Mouse (Mus musculus): ENCODE data around the gene Tcl1b5. TPM values are rescaled to one million over a fixed set of nuclear protein-coding genes. Genes with fewer than 3 reads are reported as not detected.

The Tcl1b5 gene
- polyA plus RNA-seq, 1 experiment from 2014 or later = not detected

DNA sequence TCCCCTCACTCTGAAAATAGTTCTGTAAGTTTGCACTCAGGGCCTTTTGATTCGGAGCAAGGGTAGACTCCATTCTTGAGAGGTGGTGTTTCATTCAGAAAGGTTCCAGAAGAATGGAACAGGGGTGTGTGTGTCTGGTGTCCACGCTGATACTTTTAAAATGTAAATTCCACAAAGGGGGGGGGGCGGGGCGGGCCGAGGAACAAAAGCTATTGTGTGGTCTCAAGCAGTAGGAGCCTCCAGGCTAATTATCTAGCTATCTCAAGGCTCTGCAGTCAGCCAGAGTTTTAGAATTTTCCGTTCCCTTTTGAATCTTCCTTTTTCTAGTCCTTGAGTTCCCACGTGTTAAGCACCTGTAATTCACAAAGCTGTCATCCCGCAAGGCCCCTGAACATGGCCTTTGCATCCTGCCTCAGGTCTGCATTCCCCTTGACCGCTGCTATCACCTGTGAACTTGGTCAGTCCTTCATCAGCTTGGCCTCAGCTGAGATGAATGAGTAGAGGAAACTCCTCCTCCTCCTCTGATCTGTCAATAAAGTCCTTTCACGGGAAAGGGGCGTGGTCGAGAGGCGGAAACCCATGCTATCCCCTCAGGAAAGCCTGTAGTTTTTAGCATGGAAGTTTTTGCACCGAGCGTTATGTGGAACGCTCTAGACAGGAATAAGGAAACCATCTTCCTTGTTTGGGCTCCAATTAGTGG, 48.6 kb downstream of the Tcl1b5 start:
- no peaks in the 10 kb centered on the region; the same call in 1 of the 2 replicates for H3K9me3 ChIP-seq (replicated peaks; ENCODE audit: control insufficient read depth, low read length, poor library complexity, severe bottlenecking)
- WGBS = 40% methylated on average over 16 of the region's 16 CpGs
- no peaks in the 10 kb centered on the region for H3K4me1 ChIP-seq (ENCODE audit: control insufficient read depth, insufficient read depth, low read length)
- H3K4me3 ChIP-seq (ENCODE audit: low read depth, low read length) = no peak overlapping the region
- no peaks in the 10 kb centered on the region for H3K27me3 ChIP-seq (ENCODE audit: control insufficient read depth, insufficient read depth, low read depth, low read length)
- no peak overlapping the region for H3K9ac ChIP-seq (ENCODE audit: low read depth, low read length)
- no peak overlapping the region for H3K4me2 ChIP-seq (ENCODE audit: low read length)
- ATAC-seq = no peak
- no peaks in the 10 kb centered on the region for H3K36me3 ChIP-seq (ENCODE audit: control insufficient read depth, insufficient read depth, low read length)
- no peak overlapping the region for H3K27ac ChIP-seq (ENCODE audit: low read length)

Other genes with a start within 250 kb of the Tcl1b5 start
- gene Syne3, start 166.5 kb upstream of the Tcl1b5 start, polyA plus RNA-seq (2015; fragmentation: Nextera tagmentation; extraction: Ambion mirVana) = 0.16 and 0.25 TPM in 2 replicates
- gene Glrx5, start 143.7 kb upstream of the Tcl1b5 start, polyA plus RNA-seq (2015; fragmentation: Nextera tagmentation; extraction: Ambion mirVana) = 138 and 154 TPM in 2 replicates
- not detected in 2 replicates for gene Tcl1b2, start 30.3 kb upstream of the Tcl1b5 start, polyA plus RNA-seq (2015; fragmentation: Nextera tagmentation; extraction: Ambion mirVana)
- not detected in 2 replicates for gene Tcl1b1, start 16.7 kb upstream of the Tcl1b5 start, polyA plus RNA-seq (2015; fragmentation: Nextera tagmentation; extraction: Ambion mirVana)
- gene Tcl1b3, start 14.7 kb downstream of the Tcl1b5 start, polyA plus RNA-seq (2015; fragmentation: Nextera tagmentation; extraction: Ambion mirVana) = not detected in 2 replicates
- not detected in 2 replicates for gene Tcl1b4, start 25.6 kb downstream of the Tcl1b5 start, polyA plus RNA-seq (2015; fragmentation: Nextera tagmentation; extraction: Ambion mirVana)
- not detected in 2 replicates for gene Tcl1, start 46.4 kb downstream of the Tcl1b5 start, polyA plus RNA-seq (2015; fragmentation: Nextera tagmentation; extraction: Ambion mirVana)
- 19.7 and 23.4 TPM in 2 replicates for gene Tunar, start 157.5 kb downstream of the Tcl1b5 start, polyA plus RNA-seq (2015; fragmentation: Nextera tagmentation; extraction: Ambion mirVana)